Mouse (Mus musculus) CH12.LX (cell line): ENCODE measurements around the gene Pias1. TPM values are rescaled to one million over a fixed set of nuclear protein-coding genes. Genes with fewer than 3 reads are reported as not detected.

ENCODE experiments used
- DNase-seq: peaks from one replicate; pipeline ENCODE4 v3.0.0-alpha.2; 2013; ENCODE audit errors: extremely low read depth
- H3K27ac ChIP-seq: 2 replicates; pipeline ENCODE4 v1.5.1; 2012; ENCODE audit warnings: low read depth, mild to moderate bottlenecking, control low read depth, moderate library complexity; ENCODE audit not compliant: insufficient read depth
- H3K27me3 ChIP-seq: replicated peaks from 2 replicates; pipeline ENCODE3; 2012; ENCODE audit warnings: inconsistent platforms
- H3K36me3 ChIP-seq, 2 experiments: replicated peaks in 1 of 2; 2 replicates each; pipeline versions ENCODE3 to v1.6.1; 2012; ENCODE audit warnings: inconsistent platforms in 1 of 2, low read length in 1 of 2, mild to moderate bottlenecking in 1 of 2, mixed read lengths in 1 of 2, moderate library complexity in 1 of 2; ENCODE audit not compliant: control insufficient read depth in 1 of 2, insufficient read depth in 1 of 2
- H3K4me1 ChIP-seq, 2 experiments: 2 replicates each; pipeline ENCODE4 v1.6.1; 2012; ENCODE audit warnings: inconsistent platforms in 1 of 2, moderate library complexity in 1 of 2; ENCODE audit not compliant: insufficient read depth in 2 of 2, control insufficient read depth in 1 of 2
- H3K4me2 ChIP-seq: 2 replicates; pipeline ENCODE4 v1.6.1; 2012; ENCODE audit warnings: low read depth, mild to moderate bottlenecking, control low read depth; ENCODE audit not compliant: poor library complexity, insufficient read depth, severe bottlenecking
- H3K4me3 ChIP-seq, 3 experiments: fragments of 150-350 bp in 1 of 3; sonication (generic) in 1 of 3; replicated peaks in 1 of 3; 2 replicates each; pipeline versions ENCODE3 to v1.5.1; 2011 to 2012; ENCODE audit warnings: low read depth in 2 of 3, low read length in 2 of 3, mild to moderate bottlenecking in 2 of 3, moderate library complexity in 2 of 3, control low read depth in 1 of 3, improper control_type of control experiment in 1 of 3, inconsistent platforms in 1 of 3, mixed read lengths in 1 of 3; ENCODE audit not compliant: poor library complexity in 1 of 3
- H3K79me2 ChIP-seq: replicated peaks from 2 replicates; pipeline ENCODE4 v1.6.1; 2012; ENCODE audit warnings: mild to moderate bottlenecking, moderate library complexity; ENCODE audit not compliant: control insufficient read depth, poor library complexity, insufficient read depth, severe bottlenecking; ENCODE audit errors: extremely low read depth
- H3K9ac ChIP-seq: 2 replicates; pipeline ENCODE4 v1.6.1; 2012; ENCODE audit warnings: low read depth, mild to moderate bottlenecking, control low read depth, moderate library complexity; ENCODE audit not compliant: insufficient read depth
- H3K9me3 ChIP-seq: replicated peaks from 2 replicates; pipeline ENCODE3; 2012; ENCODE audit warnings: low read length, inconsistent platforms, mixed read lengths
- CHD1 ChIP-seq: IDR thresholded peaks from 2 replicates; pipeline ENCODE4 v1.6.1; 2012; ENCODE audit warnings: low read depth, low read length, improper control_type of control experiment, inconsistent platforms
- CHD2 ChIP-seq: IDR thresholded peaks from 2 replicates; pipeline ENCODE4 v1.6.1; 2011; ENCODE audit warnings: low read length, improper control_type of control experiment
- EP300 ChIP-seq: IDR thresholded peaks from 2 replicates; pipeline ENCODE4 v1.6.1; 2011; ENCODE audit warnings: low read length, improper control_type of control experiment
- HCFC1 ChIP-seq: IDR thresholded peaks from 2 replicates; pipeline ENCODE4 v1.6.1; 2012; ENCODE audit warnings: low read depth, mild to moderate bottlenecking, inconsistent platforms, low read length, improper control_type of control experiment
- JUN ChIP-seq: IDR thresholded peaks from 2 replicates; pipeline ENCODE4 v1.6.1; 2011; ENCODE audit warnings: low read depth, mild to moderate bottlenecking, low read length, improper control_type of control experiment, moderate library complexity; ENCODE audit not compliant: insufficient read depth
- JUND ChIP-seq: conservative IDR thresholded peaks from 2 replicates; pipeline ENCODE4 v1.6.1; 2011; ENCODE audit warnings: low read depth, low read length, improper control_type of control experiment
- KAT2A ChIP-seq: IDR thresholded peaks from 2 replicates; pipeline ENCODE4 v1.6.1; 2012; ENCODE audit warnings: low read length, improper control_type of control experiment, inconsistent platforms; ENCODE audit not compliant: insufficient replicate concordance
- MAZ ChIP-seq: IDR thresholded peaks from 2 replicates; pipeline ENCODE4 v1.6.1; 2012; ENCODE audit warnings: low read depth, mild to moderate bottlenecking, inconsistent platforms, low read length, improper control_type of control experiment, moderate library complexity
- MEF2A ChIP-seq: IDR thresholded peaks from 2 replicates; pipeline ENCODE4 v1.6.1; 2014; ENCODE audit warnings: low read depth, mild to moderate bottlenecking, inconsistent platforms, low read length, improper control_type of control experiment, borderline replicate concordance
- MXI1 ChIP-seq: IDR thresholded peaks from 2 replicates; pipeline ENCODE4 v1.6.1; 2011; ENCODE audit warnings: mild to moderate bottlenecking, low read depth, low read length, improper control_type of control experiment
- MYC ChIP-seq: IDR thresholded peaks from 2 replicates; pipeline ENCODE4 v1.6.1; 2011; ENCODE audit warnings: low read depth, mild to moderate bottlenecking, improper control_type of control experiment, low read length
- NRF1 ChIP-seq: IDR thresholded peaks from 2 replicates; pipeline ENCODE4 v1.6.1; 2014; ENCODE audit warnings: low read depth, mild to moderate bottlenecking, inconsistent platforms, low read length, improper control_type of control experiment, moderate library complexity
- PAX5 ChIP-seq: IDR thresholded peaks from 2 replicates; pipeline ENCODE4 v1.6.1; 2012; ENCODE audit warnings: low read length, inconsistent platforms, mixed read lengths
- POLR2A ChIP-seq: IDR thresholded peaks from 2 replicates; pipeline ENCODE4 v1.6.1; 2011; ENCODE audit warnings: low read depth, mild to moderate bottlenecking, improper control_type of control experiment, low read length
- SIN3A ChIP-seq: IDR thresholded peaks from 2 replicates; pipeline ENCODE4 v1.6.1; 2012; ENCODE audit warnings: low read length, improper control_type of control experiment, inconsistent platforms
- SMC3 ChIP-seq: IDR thresholded peaks from 2 replicates; pipeline ENCODE4 v1.6.1; 2011; ENCODE audit warnings: low read depth, low read length, improper control_type of control experiment
- TCF12 ChIP-seq: IDR thresholded peaks from 2 replicates; pipeline ENCODE4 v1.6.1; 2014; ENCODE audit warnings: low read depth, mild to moderate bottlenecking, inconsistent platforms, low read length, improper control_type of control experiment
- UBTF ChIP-seq: IDR thresholded peaks from 2 replicates; pipeline ENCODE4 v1.6.1; 2012; ENCODE audit warnings: low read depth, mild to moderate bottlenecking, inconsistent platforms, low read length, improper control_type of control experiment, moderate library complexity
- USF1 ChIP-seq: IDR thresholded peaks from 2 replicates; pipeline ENCODE4 v1.6.1; 2014; ENCODE audit warnings: low read depth, mild to moderate bottlenecking, inconsistent platforms, low read length, improper control_type of control experiment
- USF2 ChIP-seq: conservative IDR thresholded peaks from 2 replicates; pipeline ENCODE4 v1.6.1; 2011; ENCODE audit warnings: low read depth, low read length, improper control_type of control experiment
- ZC3H11A ChIP-seq: IDR thresholded peaks from 2 replicates; pipeline ENCODE4 v1.6.1; 2012; ENCODE audit warnings: low read depth, mild to moderate bottlenecking, inconsistent platforms, low read length, improper control_type of control experiment
- ZKSCAN1 ChIP-seq: IDR thresholded peaks from 2 replicates; pipeline ENCODE4 v1.6.1; 2012; ENCODE audit warnings: low read depth, inconsistent platforms, low read length, improper control_type of control experiment, borderline replicate concordance
- ZNF384 ChIP-seq: IDR thresholded peaks from 2 replicates; pipeline ENCODE4 v1.6.1; 2012; ENCODE audit warnings: low read depth, low read length, improper control_type of control experiment, inconsistent platforms
- dilution Hi-C: fragments of 300-500 bp; cut with MboI; formaldehyde crosslinking; loops from 2 replicates; pipeline ENCODE4 v1.14.3; 2020; ENCODE audit warnings: low sequenced_read_pairs; ENCODE audit not compliant: extremely low pct_unique_long_range_greater_than_20kb, extremely low pct_ligation_motif_present
- in situ Hi-C: fragments of 300-500 bp; cut with MboI; formaldehyde crosslinking; loops from 3 replicates; pipeline ENCODE4 v1.14.3; 2019; ENCODE audit warnings: low sequenced_read_pairs, low pct_ligation_motif_present, low pct_unique_long_range_greater_than_20kb, mixed read lengths
- polyA plus RNA-seq: library from polyadenylated mRNA; unstranded; fragments of >175 nt; gene quantifications from 2 replicates; pipeline ENCODE4 v1.2.1, GENCODE M21; 2012; ENCODE audit warnings: low read depth; ENCODE audit not compliant: insufficient read length
- total RNA-seq, 2 experiments: library from RNA; depleted of rRNA; stranded (reverse); fragments of 300-350 nt in 1 of 2; fragments of >200 nt in 1 of 2; gene quantifications; 2 replicates each; pipeline ENCODE4 v1.2.3; 2012 to 2014

The Pias1 gene
- total and polyA plus RNA-seq, 3 experiments: 8.0 to 22.7 (median 11.9) TPM

- H3K4me3 ChIP-seq: no peak overlapping the region
- H3K79me2 ChIP-seq: no peaks in the 10 kb centered on the region
- dilution Hi-C loops (no loop called here), in situ Hi-C loops (no loop called here)
- no peak for DNase-seq
- no peak overlapping the region for H3K9ac ChIP-seq
- H3K27me3 ChIP-seq: no peaks in the 10 kb centered on the region
- H3K27ac ChIP-seq: no peak overlapping the region
- TF ChIP-seq SIN3A: no peak
- no peak for TF ChIP-seq USF1
- no peak for TF ChIP-seq KAT2A
- no peak for TF ChIP-seq HCFC1
- TF ChIP-seq ZNF384: no peak
- TF ChIP-seq UBTF: no peak
- TF ChIP-seq MEF2A: no peak
- no peak for TF ChIP-seq CHD1
- TF ChIP-seq ZKSCAN1: no peak
- TF ChIP-seq MYC: no peak
- no peak for TF ChIP-seq JUND
- TF ChIP-seq USF2: no peak
- no peak for TF ChIP-seq PAX5
- TF ChIP-seq EP300: no peak
- no peak for TF ChIP-seq MXI1
- no peak for TF ChIP-seq ZC3H11A
- TF ChIP-seq NRF1: no peak
- H3K4me2 ChIP-seq: no peak overlapping the region
- H3K4me1 ChIP-seq: peaks cover 6 to 9% of the 10 kb centered on the region in 2 experiments
- peaks cover 21 to 37% of the 10 kb centered on the region in 2 experiments for H3K36me3 ChIP-seq
- no peaks in the 10 kb centered on the region for H3K9me3 ChIP-seq
Observed at GRCm38 (mm10) chr9:62877825-62878224, 109.9 kb downstream of the Pias1 start.

- in situ Hi-C loops: no loop called here
- Histone ChIP-seq H3K27me3 (no peaks in the 10 kb centered on the region), H3K9me3 (no peaks in the 10 kb centered on the region), H3K4me3 (no peak overlapping the region), H3K79me2 (no peaks in the 10 kb centered on the region), H3K4me1 (peaks cover 6 to 9% of the 10 kb centered on the region in 2 experiments), H3K4me2 (no peak overlapping the region)
- DNase-seq: no peak
- TF ChIP-seq TCF12 (no peak), JUN (no peak), MAZ (no peak), ZKSCAN1 (no peak), MYC (no peak), SMC3 (no peak), EP300 (no peak), POLR2A (no peak), CHD2 (no peak)
- TF ChIP-seq, all 38 proteins: peak for 0
- no peak overlapping the region for H3K9ac ChIP-seq
- no peak overlapping the region for H3K27ac ChIP-seq
- H3K36me3 ChIP-seq: peaks cover 16 to 30% of the 10 kb centered on the region in 2 experiments
- dilution Hi-C loops: no loop called here
Observed at GRCm38 (mm10) chr9:62876966-62877616, 110.6 kb downstream of the Pias1 start.
